Mouse (Mus musculus) liver, postnatal 0 days (tissue): ENCODE data around the gene Vac14.

Experiments
- CTCF ChIP-seq: sonication (generic); IDR thresholded peaks from 2 replicates; pipeline ENCODE4 v1.5.1; 2016; ENCODE audit warnings: antibody characterized with exemption, low read depth
- EP300 ChIP-seq: IDR thresholded peaks from 2 replicates; pipeline ENCODE4 v1.6.1; 2016; ENCODE audit warnings: antibody characterized with exemption, low read depth, mild to moderate bottlenecking

DNA sequence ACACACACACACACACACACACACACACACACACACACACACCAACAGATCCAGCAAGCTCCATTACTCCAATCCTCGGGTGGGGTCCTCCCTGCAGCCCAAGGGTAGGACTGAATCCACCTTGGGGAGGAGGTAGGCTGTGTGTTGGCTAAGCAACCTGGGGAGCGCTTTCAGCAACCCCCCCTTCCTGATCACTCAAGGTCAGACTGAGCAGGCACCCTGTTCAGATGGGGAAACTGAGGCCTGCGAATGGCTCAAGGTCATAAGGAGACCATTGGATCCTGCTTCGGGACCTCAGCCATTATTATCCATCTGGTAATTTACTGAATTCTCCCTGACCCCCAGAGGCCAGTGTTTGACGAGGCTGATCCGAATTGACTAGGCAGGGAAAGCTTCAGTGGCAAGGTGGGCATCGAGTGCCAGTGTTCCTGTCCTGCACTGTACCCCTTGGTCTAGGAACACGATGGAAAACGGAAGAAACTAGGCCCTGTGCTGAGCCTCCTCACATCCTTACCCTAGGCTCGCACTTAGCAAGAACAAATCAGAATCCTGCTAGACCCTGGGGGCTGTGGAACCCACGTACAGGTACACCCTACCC, 104.1 kb downstream of the Vac14 start:
- TF ChIP-seq CTCF (no peak), EP300 (no peak)
